Mouse (Mus musculus) adrenal gland, postnatal 25 days (tissue): ENCODE results near the gene Cul5. TPM values are rescaled to one million over a fixed set of nuclear protein-coding genes. Genes with fewer than 3 reads are reported as not detected.
A peak's percentile ranks its signal among the peaks of the same experiment; 100 is the strongest.

Experiments used
- DNase-seq: peaks from one replicate; pipeline ENCODE4 v3.0.0; 2021; ENCODE audit warnings: mixed read lengths
- long read RNA-seq: library from polyadenylated mRNA; stranded (forward); transcript quantifications from one replicate; pipeline ENCODE4 v2.0.0, GENCODE M21; 2021
- total RNA-seq: library from RNA; stranded (reverse); gene quantifications from 2 replicates; pipeline ENCODE4 v1.2.3, GENCODE M21; 2021

Gene Cul5
- total RNA-seq, result 32.2 and 41.6 TPM in 2 replicates
- long read RNA-seq, transcript Cul5-201 (19 exons, 3,585 nt), result major isoform, 14 of 21 reads
- long read RNA-seq, partial matches to known transcripts, result 6 of 21 reads
- long read RNA-seq, other reads (novel, unspliced or antisense), result 1 of 21 reads

DNA sequence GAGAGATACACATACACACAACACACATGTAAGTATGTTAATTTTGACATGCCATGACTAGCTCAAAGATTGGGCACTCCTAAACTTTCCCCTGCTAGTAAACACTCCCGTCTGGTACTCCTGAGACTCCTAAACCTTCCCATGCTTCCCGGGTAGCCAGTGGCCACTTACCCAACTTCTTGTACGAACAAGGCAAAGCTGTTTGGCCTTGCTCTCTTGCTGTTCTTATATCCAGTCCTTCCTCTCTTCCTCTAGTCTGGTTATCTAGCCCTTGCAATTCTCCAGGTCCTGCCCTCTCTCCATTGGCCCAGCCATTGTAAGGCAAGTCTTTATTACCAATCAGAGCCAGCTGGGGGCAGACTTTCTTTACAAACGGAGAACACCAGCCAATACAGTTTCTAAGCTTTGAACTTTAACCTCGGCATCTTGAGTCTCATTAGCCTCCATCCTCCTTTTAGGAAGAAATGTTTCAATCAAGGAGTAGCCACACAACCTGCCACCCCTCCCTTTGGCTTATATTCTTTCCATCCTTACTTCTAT, at the start of gene Cul5:
Gene Cul5, minus strand, starts transcription at position 335 of the 540 bp plus-strand sequence.
- no peak for DNase-seq

DNA sequence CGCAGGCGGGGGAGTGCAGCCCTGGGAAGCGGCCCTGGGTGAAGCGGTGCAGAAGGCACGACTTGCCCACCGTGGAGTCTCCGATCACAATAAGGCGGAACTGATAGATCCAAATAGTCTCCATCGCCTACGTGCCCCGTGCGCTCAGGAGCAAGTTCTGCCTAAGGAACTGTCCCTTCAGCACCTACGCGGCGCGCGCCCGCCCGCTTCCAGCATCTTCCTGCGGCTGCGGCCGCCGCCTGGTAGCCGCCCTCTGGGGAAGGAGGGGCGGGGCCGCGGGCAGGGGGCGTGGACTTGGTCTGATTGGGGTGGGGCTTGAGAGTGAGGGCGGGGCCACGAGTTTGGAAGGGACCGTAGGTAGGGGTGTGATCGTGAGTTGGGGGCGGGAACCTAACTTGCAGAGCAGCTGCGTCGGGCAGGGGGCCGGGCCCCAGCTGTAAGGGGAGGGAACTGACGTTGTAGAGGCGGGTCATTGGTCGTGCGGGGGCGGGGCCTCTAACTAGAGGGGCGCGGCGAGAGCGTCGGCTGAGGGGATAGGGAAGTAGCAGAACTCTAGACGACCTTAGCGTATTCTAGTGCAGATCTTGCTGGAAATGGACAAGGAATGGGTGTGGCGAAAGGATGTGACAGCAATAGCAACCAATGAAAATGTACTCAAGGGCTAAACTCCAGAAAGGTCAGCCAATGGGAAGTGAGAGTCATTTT, 36.3 kb upstream of the Cul5 start, which contains the start of gene Rab39:
Gene Rab39, minus strand, starts transcription at position 241 of the 705 bp plus-strand sequence.
- DNase-seq, result peak; percentile 76

DNA sequence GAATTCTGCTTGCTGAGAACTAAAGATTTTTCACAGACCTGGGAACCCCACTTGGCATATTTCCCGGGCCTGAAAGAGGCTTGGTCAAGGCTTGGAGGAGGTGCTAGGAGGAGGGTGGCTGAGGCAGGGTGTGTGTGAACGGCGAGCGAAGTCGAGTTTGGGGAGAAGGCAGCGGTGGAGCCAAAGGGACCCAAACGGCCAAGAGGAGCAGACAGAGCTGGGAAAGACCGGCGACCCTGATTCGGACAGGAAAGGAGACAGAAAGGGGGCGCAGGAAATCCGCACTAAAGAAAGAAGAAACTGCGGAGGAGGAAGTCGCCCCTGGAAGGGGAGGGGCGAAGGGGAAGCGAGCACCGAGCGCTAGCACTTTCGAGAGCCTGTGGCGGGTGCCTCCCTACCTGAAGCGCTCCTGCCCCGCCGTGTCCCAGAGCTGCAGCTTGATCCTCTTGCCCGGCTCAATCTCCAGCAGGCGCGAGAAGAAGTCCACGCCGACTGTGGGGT, 35.7 kb upstream of the Cul5 start:
- DNase-seq, result peak; percentile 2

DNA sequence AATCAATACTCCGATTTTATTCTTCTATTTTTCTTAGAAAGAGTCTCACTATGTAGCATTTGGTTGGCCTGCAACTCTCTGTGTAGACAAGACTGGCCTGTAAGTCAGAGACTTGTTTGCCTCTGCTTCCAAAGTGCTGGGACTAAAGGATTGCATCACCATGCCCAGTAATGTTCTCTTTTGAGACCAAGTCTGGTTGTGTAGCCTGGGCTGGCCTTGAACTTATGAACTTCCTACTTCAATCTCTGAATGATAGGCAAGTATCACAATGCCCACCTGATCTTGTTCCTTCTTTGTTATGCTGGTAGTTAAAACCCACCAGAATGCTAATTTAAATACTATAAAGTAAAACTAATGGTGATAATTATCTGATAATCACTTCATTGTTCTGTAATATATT, 33.2 kb upstream of the Cul5 start:
- DNase-seq, result no peak

DNA sequence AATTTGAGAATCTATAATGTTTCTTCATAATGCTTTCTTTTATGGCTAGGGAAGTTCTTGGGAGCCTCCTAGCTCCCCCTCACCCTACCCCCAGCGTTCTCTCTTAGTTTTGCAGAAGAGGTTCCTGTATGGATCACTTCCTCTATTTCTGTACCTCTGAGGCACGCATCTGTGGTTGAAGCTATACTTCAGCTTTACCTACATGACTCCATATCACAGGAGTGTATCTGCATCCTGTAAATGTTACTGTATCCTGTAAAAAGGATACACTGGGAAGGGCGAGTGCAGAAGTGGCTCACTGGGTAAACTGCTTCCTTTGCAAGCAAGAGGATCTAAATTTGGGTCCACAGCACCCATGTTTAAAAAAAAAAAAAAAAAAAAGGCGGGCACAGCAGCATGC, 30.7 kb upstream of the Cul5 start:
- no peak for DNase-seq

DNA sequence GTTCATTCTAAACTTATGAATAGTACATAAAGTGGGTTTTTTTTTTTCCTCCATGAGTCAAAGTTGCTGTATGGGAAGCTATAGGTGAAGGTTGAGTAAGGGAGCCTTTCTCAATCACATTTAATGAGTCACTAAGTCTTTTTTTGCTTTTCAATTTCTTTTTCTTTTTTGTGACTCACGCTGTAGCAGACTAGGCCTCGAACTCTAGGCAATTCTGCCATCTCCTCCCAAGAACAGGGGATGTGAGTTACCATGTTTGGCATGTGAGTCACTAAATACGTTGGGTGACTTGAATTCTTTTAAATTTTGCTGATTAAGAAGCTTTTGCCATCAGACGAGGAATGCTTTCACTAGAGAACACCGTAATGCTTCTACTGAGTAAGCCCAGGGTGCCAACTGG, 26.0 kb upstream of the Cul5 start:
- no peak for DNase-seq

DNA sequence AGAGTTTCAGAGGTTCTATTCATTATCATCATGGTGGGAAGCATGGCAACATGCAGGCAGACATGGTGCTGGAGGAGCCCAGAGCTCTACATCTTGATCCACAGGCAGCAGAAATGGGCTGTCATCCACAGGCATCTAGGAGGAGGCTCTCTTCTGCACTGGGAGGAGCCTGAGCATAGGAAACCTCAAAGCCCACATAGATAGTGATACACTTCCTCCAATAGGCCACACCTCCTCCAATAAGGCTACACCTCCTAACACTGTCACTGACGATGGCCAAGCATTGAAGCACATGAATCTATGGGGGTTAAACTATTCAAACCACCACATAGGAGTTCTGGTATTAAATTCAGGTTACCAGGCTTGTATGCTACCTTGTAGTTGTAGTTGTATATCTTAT, 23.9 kb upstream of the Cul5 start:
- no peak for DNase-seq

DNA sequence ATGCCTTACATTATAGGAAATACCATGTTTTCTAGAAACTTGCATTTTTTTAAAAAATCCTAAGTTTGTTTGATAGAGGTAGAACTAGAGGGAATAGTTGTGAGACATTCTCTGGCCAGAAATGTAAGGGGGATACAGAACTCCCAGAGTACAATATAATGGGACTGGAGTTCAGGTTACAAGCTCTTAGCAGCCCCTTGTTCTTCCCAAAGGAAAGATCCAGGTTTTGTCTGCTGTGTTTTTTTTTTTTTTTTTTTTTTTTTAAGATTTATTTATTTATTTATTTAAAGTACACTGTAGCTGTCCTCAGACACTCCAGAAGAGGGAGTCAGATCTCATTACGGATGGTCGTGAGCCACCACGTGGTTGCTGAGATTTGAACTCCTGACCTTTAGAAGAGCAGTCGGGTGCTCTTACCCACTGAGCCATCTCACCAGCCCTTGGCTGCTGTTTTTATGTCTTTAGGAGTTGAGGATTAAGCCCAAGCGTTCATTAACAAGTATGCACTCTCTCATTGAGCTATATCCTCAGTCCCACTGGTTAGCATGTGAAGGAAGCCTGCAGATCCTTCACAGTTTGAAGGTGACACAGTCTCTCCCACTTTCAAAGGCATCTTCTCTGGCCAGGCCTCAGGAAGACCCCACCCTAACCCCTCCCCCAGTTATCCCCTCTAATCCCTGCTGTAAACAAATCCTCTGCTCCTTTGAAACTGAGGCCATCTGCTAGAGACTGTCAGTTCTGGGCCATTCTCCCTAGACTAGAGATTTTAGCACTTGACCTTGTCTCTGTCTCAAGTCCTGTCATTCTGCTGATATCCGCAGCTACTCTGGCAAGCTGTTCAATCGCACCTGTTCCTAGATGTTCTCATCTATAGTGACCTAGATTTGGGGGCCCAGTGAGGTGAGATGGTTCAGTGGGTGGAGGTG, 22.2 kb upstream of the Cul5 start:
- no peak for DNase-seq

DNA sequence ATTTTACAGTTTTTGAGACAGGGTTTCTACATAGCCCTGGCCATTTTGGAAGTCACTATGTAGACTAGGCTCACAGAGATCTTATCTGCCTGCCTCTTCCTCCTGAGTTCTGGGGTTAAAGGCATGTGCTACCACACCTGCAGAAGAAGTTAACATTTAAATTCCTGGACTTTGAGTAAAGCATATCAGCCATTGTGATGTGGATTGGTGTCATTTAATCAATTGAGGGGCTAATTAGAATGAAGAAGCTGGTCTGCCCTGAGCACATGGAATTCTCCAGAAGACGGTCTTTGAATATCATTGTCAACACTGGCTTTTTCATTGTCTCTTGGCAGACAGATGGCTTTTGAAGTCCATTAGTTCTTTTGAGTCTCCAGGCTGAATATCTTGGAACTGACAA, 11.0 kb upstream of the Cul5 start:
- no peak for DNase-seq

DNA sequence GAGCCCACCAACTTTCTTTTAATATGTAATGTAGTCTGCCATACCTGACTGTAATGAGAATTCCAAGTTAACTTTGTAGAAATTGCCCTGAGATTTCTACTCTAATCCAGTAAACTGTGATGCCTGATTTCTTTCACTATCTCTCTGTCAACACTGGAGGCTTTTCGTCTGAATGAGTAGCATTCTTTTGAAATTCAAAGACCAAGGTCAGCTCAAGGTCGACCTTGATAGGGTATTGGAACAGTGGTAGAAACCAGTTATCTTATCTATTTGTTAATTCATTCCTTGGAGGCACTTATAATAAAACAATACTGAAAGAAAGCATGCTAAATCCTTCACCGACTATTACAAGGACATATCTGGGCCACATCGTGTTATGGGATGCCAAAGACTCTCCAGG, 7.1 kb upstream of the Cul5 start:
- no peak for DNase-seq

DNA sequence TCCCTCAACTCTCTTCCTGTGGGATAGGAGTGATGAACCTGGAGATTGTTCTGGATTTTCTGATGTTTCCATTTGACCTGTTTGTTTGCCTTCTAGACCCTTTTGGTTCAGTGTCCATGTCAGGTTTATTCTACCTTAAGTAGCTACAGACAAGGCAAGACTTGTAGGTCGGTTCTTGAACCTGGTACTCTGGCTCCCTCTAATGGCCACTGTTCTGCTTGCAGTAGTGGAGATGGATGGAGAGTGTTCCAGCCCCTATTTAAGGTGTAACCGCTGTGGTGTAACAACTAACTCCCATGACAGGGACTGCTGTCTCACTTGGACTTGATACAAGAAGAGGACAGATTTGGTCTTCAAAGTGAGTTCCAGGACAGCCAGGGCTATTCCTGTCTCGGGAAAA, 3.8 kb upstream of the Cul5 start:
- peak; percentile 64 for DNase-seq

DNA sequence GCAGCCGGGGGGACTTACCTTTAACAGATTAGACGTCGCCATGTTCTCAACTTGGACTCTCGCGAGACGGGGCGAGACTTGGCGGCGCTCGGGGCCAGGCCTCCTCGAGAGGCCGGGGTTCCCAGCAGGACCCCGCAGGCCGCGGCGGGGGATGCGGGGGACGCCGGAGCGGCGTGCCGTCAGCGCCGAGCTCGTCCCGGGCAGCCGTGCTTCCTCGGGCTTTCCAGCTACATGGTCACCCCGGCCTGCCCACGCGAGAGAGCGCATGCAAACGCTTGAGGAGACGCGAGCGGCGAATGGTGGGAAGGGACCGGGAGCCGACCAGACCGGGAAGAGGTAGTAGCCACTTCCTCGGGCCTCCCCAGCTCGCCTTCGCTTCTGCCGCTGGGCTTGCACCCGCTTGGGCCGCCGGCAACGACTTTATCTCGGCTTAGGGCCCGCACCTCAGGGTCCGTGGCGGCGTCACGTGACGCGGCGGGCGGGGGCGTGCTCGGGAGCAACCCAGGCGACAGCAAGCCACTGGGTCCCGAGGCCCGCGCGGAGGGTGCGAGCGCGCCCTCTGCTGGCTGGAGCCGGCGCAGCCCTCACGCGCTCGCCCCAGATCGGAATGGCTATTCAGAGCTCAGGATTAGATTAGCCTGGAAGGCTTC, 2.7 kb downstream of the Cul5 start:
- DNase-seq, result peak; percentile 95

DNA sequence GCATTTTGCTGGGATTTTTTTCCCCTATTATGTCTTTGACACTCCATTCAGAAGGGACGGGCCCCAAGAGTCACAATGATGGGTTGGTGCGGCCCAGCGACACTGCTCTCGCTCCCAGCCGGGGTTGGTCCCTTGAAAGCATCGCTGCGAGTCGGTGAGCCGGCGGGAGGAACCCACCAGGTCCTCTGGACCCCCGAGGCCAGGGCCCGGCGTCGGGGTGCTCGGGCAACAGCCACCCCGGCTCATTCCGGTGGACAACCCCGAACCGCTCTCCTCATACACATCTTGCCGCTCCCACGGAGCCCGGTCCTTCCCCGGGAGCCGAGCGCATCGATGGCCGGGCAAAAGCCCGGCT, 3.2 kb downstream of the Cul5 start:
- no peak for DNase-seq

DNA sequence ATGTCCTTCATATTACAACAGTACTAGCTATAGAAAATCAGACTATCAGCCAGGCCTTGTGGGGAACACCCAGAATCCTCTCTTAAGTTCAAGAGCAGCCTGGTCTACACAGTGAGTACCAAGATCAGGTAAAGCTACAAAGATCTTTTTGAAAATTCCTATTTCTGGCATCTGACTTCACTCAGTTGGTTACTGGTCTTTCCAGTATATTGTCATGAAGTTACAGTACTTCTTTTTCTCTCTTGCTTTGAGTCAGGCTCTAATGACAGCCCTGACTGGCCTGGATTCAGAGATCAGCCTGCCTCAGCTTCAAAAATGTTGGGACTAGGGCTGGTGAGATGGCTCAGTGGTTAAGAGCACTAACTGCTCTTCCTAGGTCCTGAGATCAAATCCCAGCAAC, 4.4 kb downstream of the Cul5 start:
- DNase-seq, result no peak

DNA sequence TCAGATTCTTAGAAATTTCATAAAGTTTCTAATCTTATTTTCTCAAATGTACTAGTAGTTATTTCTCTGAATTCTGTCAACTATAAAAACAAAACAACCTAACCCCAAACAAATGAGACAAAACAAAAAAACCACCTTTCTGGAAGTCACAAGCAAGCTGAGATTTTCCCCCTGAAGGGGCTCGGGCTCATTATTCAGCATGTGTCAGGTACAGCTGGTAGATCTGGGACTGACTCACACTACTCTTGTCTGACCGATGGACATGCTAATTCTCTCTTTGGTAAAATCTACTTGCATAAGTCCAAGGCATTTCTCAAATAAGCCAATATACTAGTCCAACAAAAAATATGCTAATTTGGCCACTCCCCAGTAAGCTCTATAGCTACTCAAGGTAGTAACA, 5.0 kb downstream of the Cul5 start:
- DNase-seq, result no peak

DNA sequence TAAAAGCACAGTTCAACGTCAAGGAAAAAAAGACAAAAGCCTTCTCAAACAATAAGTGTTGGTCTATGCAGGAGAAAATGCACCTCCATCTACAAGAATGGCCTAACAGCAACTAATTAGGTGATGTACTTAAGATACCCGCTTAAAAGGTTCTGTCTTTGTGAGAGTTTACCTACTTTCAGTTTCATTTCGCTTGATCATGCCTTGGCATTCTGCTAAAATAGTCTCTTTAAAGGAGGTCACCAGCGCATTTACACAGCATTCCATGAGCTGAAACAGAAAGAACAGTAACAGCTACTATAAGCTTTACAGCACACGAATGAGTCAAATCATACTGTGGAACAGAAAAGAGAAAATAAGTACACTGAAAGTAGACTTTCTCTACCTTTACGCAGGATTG, 35.0 kb downstream of the Cul5 start:
- DNase-seq, result no peak

DNA sequence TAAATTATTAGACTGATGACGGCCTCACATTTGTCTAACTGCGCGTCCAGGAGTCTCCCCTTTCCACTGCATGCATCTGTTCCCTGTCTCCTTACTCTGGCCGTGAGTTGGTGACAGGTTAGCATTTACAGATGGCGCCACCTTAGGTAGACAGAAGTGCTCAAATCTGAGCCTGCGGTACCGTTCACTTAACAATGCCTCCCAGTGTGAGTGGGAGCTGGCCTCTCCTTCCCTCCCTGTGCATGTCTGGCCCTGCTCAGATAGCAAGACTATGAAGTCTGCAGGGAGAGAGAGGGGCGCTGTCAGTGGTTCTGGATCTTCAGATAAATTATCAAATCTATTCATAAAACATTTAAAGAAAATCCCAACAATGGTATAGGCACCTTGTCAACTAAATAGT, 54.6 kb downstream of the Cul5 start:
- no peak for DNase-seq

DNA sequence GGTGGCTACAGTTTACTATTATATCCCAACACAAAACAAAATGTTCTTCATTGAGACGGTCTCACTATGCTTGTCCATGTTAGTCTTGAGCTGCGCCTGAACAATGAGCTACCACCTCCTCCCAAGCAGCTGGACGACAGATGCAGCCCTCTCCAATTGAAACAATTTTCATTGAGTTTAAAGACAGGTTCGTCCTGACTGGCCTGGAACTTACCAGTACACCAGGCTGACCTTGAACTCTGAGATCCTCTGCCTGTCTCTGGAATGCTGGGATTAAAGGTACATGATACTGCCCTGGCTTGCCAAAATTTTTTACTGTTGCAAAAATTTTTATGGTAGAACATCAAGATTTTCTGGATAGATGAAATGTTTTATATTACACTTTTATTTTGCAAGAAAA, 55.5 kb downstream of the Cul5 start:
- DNase-seq, result no peak

DNA sequence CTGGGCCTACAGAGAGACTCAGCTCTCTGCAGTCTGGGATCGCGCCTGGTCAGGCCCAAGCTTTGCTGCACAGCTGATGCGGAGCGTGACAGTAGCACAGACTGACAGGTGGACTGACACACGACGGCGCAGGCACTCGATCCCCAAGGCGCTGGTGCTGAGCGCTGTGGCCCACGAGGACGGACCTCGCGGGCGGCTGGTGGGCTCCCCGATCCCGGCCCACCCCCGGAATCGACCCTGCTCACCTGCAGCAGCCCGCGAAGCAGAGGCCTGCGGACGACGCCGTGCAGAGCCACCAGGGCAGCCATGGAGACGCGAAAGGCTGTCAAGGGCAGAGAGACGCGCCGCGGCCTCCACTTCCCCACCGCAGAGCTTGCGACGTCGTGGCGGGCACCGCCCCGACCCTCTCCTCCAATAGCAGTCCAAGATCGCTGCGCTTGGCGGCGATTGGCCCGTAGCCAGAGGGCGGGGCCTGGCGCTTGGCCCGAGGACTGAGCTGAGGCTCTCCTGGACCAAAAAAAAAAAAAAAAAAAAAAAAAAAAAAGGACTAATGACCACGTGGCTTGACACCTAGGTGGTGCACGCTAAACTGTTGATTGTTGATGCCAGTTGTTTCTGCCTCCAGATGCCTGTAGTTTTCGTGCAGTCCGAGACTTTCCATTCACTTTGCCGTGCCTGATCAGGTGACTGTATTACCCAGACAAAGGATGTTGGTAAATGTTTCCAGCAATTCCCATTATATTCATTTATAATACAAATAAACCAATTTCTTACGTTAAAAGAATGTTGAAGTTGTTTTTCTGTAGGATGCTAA, 59.6 kb downstream of the Cul5 start, which contains the start of gene Acat1:
Gene Acat1, minus strand, starts transcription at position 415 of the 814 bp plus-strand sequence.
- peak; percentile 98 for DNase-seq

DNA sequence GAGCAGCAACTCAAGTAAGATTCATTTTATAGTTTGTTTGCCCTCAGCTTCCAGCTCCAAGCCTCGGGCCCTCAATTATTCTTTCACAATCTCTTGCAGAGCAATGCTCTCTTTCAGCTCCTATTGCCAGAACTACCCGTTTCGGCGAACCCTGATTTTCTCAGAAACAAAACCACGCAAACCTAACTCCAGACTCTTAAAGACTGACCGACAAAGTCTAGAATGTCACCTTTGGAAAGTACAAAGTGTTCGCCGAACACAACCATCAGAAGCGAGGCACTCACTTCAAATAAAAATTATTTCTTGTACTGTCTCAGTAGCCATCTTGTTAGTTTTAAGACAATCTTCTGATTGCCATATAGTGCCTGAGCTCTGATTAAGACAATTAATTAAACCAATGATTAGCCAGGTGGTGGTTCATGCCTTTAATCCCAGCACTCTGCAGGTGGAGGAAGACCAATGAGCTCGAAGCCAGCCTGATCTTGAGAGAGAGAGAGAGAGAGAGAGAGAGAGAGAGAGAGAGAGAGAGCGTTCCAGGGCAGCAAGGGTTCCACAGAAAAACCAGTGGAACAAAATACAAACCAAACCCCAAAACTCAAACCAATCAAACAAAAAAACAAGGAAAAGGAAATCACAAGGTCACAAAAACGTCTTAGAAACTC, 60.4 kb downstream of the Cul5 start:
- DNase-seq, result no peak

DNA sequence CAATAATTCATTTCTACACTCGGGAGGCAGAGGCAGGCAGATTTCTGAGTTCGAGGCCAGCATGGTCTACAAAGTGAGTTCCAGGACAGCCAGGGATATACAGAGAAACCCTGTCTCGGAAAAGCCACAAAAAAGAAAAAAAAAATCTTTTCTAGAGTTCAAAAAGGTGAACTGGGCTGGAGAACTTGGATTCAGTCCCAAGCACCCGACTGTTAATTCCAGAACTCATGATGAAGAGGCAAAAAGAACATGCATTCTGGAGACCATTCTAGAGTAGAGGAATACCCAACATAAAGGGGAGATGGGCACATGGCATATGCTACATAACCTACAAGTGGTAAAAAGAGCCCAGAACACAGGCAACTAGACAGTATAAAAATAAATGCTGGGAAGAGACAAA, 62.0 kb downstream of the Cul5 start:
- no peak for DNase-seq
